Mouse (Mus musculus): ENCODE results near the gene Tmem210. TPM values are rescaled to one million over a fixed set of nuclear protein-coding genes. Genes with fewer than 3 reads are reported as not detected.

The Tmem210 gene
- polyA plus RNA-seq, 1 experiment from 2014 or later, result not detected

DNA sequence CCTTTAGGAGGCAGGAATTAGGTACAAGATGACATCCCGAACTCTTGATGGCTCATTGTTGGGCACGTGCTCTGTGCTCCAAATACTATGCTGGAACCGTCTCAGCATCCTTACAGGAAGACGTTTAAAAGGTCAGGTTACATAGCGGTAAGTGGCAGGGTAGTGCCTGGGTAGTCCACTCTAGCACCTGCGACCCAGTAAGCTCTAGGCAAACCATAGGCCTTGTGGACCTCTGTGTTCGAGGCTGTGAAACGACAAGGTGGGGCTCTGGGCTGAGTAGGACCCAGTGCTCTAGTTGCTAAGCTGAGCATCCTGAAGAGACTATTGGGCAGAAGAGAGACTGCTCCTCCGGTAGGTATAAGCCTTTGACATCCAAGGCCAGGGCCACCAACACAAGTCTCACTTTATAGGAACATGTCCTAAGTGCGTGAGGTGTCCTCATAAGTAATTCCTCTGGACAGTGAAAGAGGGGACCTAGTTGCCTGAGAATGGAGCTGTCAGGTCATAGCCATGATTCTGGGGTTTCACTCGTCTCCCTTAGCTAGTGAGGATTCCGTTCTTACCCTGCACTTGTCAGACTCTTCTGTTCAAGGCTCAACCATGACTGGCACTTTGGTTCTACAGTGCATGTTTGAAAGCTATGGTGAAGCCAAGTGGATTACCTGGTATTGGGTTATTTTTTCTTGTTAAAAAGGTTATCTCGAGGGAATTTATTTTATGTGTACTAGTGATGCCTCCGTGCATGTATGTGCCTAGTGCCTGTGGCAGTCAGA lies 17.8 kb downstream of the Tmem210 start:
- peaks cover 84% of the 10 kb centered on the region for H3K27me3 ChIP-seq (replicated peaks; ENCODE audit: low read depth, poor library complexity, severe bottlenecking)
- 50% methylated on average over 14 of the region's 14 CpGs for WGBS
- H3K4me3 ChIP-seq, result peak overlapping the region; percentile 57
- H3K36me3 ChIP-seq (replicated peaks), result no peaks in the 10 kb centered on the region
- no peaks in the 10 kb centered on the region for H3K9me3 ChIP-seq
- peaks cover 15% of the 10 kb centered on the region for H3K4me1 ChIP-seq
- H3K27ac ChIP-seq (replicated peaks), result no peak overlapping the region
- no peak for DNase-seq (ENCODE audit: low spot score)

DNA sequence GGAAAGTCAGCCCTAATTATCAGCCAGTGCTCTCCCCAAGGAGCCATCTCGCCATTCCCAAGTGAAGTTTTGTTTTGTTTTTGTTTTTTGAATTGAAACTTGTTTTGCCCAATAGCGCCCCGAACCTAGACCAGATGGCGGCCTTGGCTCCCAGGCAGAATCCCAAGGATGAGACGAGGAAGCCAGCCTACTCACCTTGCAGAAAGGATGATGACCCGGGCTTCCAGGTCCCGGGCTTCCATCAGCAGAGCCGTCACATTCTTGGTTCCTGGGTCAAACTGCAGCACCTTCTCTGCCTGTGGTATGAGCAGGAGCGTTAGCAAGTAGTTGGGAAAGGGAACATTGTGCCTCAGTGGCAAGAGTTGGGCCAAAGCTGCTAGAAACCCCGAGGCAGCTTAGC lies 22.2 kb downstream of the Tmem210 start:
- no peaks in the 10 kb centered on the region for H3K9me3 ChIP-seq
- no peak overlapping the region for H3K4me3 ChIP-seq
- DNase-seq (ENCODE audit: low spot score), result no peak
- H3K36me3 ChIP-seq (replicated peaks), result no peaks in the 10 kb centered on the region
- peaks cover 12% of the 10 kb centered on the region for H3K4me1 ChIP-seq
- WGBS, result 56% methylated on average over 10 of the region's 10 CpGs
- H3K27ac ChIP-seq (replicated peaks), result no peak overlapping the region
- H3K27me3 ChIP-seq (replicated peaks; ENCODE audit: low read depth, poor library complexity, severe bottlenecking), result peaks cover 99% of the 10 kb centered on the region

DNA sequence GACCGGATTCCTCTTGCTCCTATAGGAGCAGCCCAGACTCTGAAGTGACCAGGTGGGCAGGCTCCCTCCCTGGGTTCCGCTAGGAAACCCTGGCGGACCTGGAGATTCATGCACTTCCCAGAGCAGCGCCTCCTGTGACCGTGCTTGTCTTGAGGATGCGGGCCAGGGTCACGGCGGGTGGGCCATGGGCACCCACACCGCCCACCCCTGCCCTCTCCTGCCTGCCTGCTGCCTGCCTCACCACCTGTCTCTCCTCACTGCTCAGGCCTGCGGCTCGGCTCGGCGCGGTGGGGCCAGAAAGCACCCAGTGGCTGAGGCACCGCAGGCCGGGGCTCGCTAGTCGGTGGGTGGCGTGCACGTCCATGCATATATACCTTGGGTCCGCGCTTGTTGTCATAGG lies 23.0 kb downstream of the Tmem210 start:
- no peaks in the 10 kb centered on the region for H3K9me3 ChIP-seq
- 0 out of 2 replicates have a peak, but pooled peaks cover 8% of the 10 kb centered on the region for H3K4me1 ChIP-seq
- DNase-seq (ENCODE audit: low spot score), result no peak
- 2% methylated on average over 22 of the region's 22 CpGs for WGBS
- H3K4me3 ChIP-seq, result peak overlapping the region; percentile 11; the same call in 1 of the 2 replicates
- no peak overlapping the region for H3K27ac ChIP-seq (replicated peaks)
- no peaks in the 10 kb centered on the region for H3K36me3 ChIP-seq (replicated peaks)
- peaks cover 99% of the 10 kb centered on the region for H3K27me3 ChIP-seq (replicated peaks; ENCODE audit: low read depth, poor library complexity, severe bottlenecking)

DNA sequence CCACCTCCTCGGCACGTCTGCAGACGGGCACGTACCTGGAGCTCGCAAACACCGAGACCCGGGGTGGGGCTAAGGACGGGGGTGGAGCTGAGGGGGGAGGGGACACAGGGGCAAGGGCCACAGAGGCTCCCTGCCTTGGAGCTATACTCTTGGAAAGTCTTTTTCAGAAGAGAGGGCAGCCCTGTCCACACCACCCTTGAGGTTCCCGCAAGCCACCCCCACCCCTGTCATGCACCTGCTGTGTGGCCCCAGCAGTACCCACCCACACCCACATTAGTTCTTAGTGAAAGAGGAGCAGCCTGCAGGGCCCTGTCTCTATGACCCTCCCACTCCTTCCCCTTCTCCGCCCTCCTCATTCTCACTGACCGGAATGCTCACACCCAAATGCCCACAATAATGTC lies 23.5 kb downstream of the Tmem210 start:
- 0 out of 2 replicates have a peak, but pooled peaks cover 8% of the 10 kb centered on the region for H3K4me1 ChIP-seq
- peaks cover 99% of the 10 kb centered on the region for H3K27me3 ChIP-seq (replicated peaks; ENCODE audit: low read depth, poor library complexity, severe bottlenecking)
- DNase-seq (ENCODE audit: low spot score), result no peak
- H3K4me3 ChIP-seq, result no peak overlapping the region
- WGBS, result 4% methylated on average over 11 of the region's 11 CpGs
- no peak overlapping the region for H3K27ac ChIP-seq (replicated peaks)
- no peaks in the 10 kb centered on the region for H3K9me3 ChIP-seq
- H3K36me3 ChIP-seq (replicated peaks), result no peaks in the 10 kb centered on the region

DNA sequence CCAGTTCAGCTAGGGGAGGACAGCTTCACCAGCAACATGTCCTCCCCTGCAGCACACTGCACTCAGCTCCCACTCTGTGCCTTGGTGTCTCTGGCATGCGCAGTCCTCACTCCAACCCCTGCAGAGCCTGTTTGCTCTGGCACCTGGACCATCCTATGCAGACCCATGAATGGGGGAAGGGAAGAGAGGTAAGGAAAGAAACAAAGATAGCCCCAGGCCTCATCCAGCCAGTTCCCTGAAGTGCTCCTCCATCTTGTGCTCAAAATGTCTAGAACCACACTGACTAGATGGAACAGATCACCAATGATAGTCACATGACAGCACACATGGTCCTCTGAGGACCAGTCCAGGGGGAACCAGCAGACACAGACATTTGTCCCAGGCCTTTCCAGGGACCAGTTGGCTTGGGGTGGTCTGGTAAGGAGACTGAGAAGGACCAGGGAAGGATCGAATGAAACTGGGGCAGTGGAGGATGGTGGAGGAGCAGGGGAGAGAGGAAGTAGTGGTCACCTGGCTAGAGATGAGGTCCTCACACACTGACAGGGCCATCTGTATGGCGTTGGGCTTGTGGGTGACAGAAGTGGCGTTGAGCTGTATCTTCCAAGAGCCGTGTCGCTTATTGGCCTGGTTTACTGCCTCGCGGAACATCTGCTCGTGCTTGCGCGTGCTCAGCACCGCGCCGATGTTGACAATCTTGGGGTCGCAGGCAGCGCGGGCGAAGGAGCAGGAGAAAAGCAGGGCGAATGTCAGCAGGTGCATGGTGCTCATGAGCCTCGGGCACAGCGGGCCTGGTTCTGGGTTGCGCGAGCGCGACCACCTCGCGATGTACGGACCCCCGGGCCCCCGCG lies 30.4 kb downstream of the Tmem210 start:
- Histone ChIP-seq H3K4me3 (peak overlapping the region; percentile 53), H3K36me3 (replicated peaks) (no peaks in the 10 kb centered on the region), H3K27me3 (replicated peaks; ENCODE audit: low read depth, poor library complexity, severe bottlenecking) (peaks cover 84% of the 10 kb centered on the region), H3K27ac (replicated peaks) (no peak overlapping the region), H3K4me1 (peaks cover 9% of the 10 kb centered on the region), H3K9me3 (no peaks in the 10 kb centered on the region)
- no peak for DNase-seq (ENCODE audit: low spot score)
- 7% methylated on average over 31 of the region's 31 CpGs for WGBS

DNA sequence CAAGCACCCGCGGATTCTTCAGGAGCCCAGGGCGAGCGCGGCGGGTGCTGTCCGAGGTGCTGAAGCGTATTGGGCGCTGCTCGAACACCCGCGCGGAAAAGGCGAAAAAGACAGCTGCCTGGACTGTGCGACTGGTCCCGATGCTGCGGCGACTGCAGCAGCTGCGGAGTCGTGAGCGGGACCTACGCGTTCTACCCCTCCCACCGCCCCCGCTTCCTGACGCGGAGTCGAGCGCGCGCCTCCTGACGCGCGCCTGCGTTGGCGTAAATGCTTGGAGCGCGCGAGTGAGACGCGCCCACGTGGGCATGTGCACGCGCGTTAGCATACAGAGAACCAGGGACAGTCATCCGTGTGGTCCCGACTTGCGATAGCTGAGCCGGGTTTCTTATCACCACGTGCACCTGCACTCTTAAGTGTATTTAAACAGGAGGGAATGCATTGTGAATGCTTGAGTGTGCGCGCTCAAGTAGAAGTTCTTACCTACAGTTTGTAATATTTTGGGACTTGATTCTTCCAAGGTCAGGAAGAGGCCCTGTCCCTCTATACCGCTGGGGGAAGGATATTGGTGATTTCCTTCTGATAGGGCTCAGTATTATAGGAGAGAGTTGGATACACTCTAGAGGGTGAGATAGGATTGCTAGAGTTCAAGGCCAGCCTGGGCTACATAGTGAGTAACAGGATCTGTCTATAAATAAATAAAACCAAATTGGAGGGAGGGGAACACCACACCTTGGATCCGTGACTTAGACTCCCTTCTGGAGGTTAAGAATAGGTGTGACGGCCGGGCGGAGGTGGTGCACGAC lies 31.2 kb downstream of the Tmem210 start, which contains the start of gene Grin1:
TSS of gene Grin1 (minus strand) at position 217 of the 803 bp plus-strand sequence.
- H3K27me3 ChIP-seq (replicated peaks; ENCODE audit: low read depth, poor library complexity, severe bottlenecking), result peaks cover 76% of the 10 kb centered on the region
- no peaks in the 10 kb centered on the region for H3K9me3 ChIP-seq
- H3K27ac ChIP-seq (replicated peaks), result no peak within 1 kb of the TSS
- H3K4me1 ChIP-seq, result peaks cover 9% of the 10 kb centered on the region
- DNase-seq (ENCODE audit: low spot score), result peak; percentile 87
- no peaks in the 10 kb centered on the region for H3K36me3 ChIP-seq (replicated peaks)
- 10% methylated on average over 58 of the region's 58 CpGs for WGBS
- H3K4me3 ChIP-seq, result peak within 1 kb of the TSS; percentile 53

DNA sequence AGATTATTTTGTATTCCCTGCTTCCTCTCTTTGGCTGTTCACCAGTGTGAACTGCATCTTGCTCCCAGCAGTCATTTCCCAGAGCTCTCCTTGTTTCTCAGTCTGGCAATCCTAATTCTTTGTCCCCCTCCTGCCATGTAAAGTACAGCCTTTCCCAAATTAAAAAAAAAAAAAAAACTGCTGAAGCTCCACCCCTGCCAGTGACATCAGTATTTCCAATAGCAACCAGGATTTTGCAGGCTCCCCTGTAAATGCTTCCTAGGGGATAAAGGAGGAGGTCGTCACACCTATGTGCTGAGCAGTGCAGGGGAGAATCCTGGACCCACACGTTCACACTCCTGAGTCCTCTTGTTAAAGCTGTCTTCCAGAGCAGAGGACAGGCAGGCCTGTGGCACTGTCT lies 32.1 kb downstream of the Tmem210 start:
- Histone ChIP-seq H3K27me3 (replicated peaks; ENCODE audit: low read depth, poor library complexity, severe bottlenecking) (peaks cover 67% of the 10 kb centered on the region), H3K27ac (replicated peaks) (no peak overlapping the region), H3K36me3 (replicated peaks) (no peaks in the 10 kb centered on the region), H3K4me1 (peaks cover 9% of the 10 kb centered on the region), H3K9me3 (no peaks in the 10 kb centered on the region), H3K4me3 (no peak overlapping the region)
- 50% methylated on average over 2 of the region's 2 CpGs for WGBS
- DNase-seq (ENCODE audit: low spot score), result no peak

DNA sequence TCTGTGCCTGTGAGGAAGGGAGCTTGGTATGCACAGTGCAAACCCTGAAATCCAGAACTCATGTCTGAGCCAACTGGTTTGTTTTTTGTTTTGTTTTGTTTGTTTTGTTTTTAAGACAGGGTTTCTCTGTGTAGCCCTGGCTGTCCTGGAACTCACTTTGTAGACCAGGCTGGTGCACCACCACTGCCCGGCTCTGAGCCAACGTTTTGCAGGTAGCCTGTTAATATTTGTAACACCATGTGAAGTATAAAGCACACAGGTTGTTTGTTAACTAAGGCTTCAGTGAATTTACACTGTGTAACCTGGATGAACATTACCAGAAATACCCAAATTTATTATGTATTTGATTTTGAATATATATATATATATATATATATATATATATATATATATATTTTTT lies 38.1 kb downstream of the Tmem210 start:
- Histone ChIP-seq H3K4me1 (no peaks in the 10 kb centered on the region), H3K27me3 (replicated peaks; ENCODE audit: low read depth, poor library complexity, severe bottlenecking) (peaks cover 7% of the 10 kb centered on the region), H3K27ac (replicated peaks) (no peak overlapping the region), H3K4me3 (no peak overlapping the region), H3K36me3 (replicated peaks) (no peaks in the 10 kb centered on the region), H3K9me3 (no peaks in the 10 kb centered on the region)
- DNase-seq (ENCODE audit: low spot score), result no peak
- WGBS, result 82% methylated on average over 2 of the region's 2 CpGs

DNA sequence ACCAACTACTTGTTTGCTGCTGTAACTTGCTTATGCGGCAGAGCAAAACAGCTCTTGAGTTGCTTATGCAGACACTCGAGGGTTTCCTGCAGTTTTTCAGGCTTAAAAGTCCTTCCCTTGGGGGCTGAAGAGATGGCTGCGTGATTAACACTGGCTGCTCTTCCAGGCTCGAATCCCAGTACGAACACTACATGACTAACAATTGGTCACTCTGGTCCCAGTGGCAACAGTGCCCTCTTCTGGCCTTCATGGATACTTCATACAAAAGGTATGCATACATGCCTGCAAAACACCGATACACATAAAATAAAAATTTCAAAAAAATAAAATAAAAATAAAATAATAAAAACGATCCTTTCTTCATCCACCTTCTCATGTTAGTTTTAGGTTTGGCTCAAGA lies 40.5 kb downstream of the Tmem210 start:
- H3K27ac ChIP-seq (replicated peaks), result no peak overlapping the region
- H3K36me3 ChIP-seq (replicated peaks), result no peaks in the 10 kb centered on the region
- no peaks in the 10 kb centered on the region for H3K9me3 ChIP-seq
- no peaks in the 10 kb centered on the region for H3K27me3 ChIP-seq (replicated peaks; ENCODE audit: low read depth, poor library complexity, severe bottlenecking)
- no peak overlapping the region for H3K4me3 ChIP-seq
- DNase-seq (ENCODE audit: low spot score), result peak; percentile 32
- 38% methylated on average over 7 of the region's 7 CpGs for WGBS
- H3K4me1 ChIP-seq, result peaks cover 13% of the 10 kb centered on the region

DNA sequence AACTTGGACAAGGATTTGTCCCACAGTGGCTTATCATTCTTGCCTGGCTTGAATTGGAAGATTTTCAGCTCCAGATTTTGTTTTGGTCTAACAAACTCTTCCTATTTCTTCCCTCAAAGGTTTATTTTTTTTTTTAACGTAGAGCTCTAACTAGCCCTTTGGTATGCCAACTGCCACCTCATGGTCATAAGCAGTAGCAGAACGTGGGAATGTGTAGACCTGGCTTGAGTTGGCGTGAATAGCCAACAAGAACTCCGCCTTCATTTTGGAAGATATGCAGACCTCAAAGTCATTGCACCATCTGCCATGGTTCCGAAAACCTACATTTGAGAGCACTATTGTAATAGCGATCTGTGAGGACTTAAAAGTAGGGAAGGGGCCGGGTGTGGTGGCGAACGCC lies 43.5 kb downstream of the Tmem210 start:
- Histone ChIP-seq H3K36me3 (replicated peaks) (peaks cover 29% of the 10 kb centered on the region), H3K4me3 (peak overlapping the region; percentile 93), H3K4me1 (peaks cover 19% of the 10 kb centered on the region), H3K27ac (replicated peaks) (no peak overlapping the region), H3K9me3 (no peaks in the 10 kb centered on the region), H3K27me3 (replicated peaks; ENCODE audit: low read depth, poor library complexity, severe bottlenecking) (no peaks in the 10 kb centered on the region)
- WGBS, result 67% methylated on average over 9 of the region's 9 CpGs
- no peak for DNase-seq (ENCODE audit: low spot score)

DNA sequence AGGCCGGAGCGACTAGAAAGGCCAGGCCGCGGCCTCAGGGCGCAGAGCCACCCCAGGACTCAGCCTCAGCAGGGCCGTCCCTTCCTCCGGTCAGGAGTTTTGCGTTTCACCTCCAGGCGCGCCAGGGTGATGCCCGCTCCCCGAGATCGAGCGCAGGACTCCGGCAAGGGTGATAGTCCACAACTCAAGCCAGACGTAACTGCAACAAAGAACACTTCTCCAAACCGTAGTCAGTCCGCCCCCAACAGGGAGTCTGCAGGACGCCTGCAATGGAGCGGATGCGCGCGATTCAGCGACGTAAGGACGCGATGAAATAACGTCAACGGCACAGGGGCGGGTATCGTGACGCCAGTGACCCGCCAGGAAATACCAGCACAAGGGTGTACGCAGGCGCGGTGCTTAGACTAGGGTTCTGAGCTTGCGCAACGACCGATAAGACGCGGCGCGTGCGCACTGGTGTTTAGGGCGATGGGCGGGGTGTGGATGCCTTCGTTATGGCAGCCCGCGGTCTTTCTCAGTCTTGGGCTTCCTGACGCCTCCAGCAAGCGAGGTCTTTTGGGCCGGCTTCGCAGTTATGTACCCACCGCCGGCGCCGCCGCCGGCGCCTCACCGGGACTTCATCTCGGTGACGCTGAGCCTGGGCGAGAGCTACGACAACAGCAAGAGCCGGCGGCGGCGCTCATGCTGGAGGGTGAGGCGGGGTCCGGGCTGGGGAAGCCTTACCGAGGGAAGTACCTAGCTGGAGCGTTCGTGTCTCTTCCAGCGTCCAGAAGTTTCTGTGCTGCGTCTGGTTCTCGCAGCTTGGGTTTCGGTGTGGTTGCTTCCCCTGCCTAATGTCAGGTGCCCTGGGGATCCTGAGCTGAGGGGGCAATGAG lies 44.6 kb downstream of the Tmem210 start, which contains the start of gene Man1b1:
TSS of gene Man1b1 (plus strand) at position 53 of the 875 bp plus-strand sequence.
- peak within 1 kb of the TSS; percentile 93 for H3K4me3 ChIP-seq
- peaks cover 40% of the 10 kb centered on the region for H3K36me3 ChIP-seq (replicated peaks)
- WGBS, result under 1% methylated on average over 78 of the region's 78 CpGs
- H3K4me1 ChIP-seq, result peaks cover 19% of the 10 kb centered on the region
- H3K27me3 ChIP-seq (replicated peaks; ENCODE audit: low read depth, poor library complexity, severe bottlenecking), result no peaks in the 10 kb centered on the region
- H3K9me3 ChIP-seq, result no peaks in the 10 kb centered on the region
- DNase-seq (ENCODE audit: low spot score), result peak; percentile 99
- H3K27ac ChIP-seq (replicated peaks), result peak within 1 kb of the TSS; percentile 95

Data from embryonic facial prominence, embryonic 10.5 days (tissue).